Mouse (Mus musculus) heart, embryonic 15.5 days (tissue): ENCODE measurements around the gene Ccser1. TPM values are rescaled to one million over a fixed set of nuclear protein-coding genes. Genes with fewer than 3 reads are reported as not detected.
"Not testable (repeated sequence)": the region's sequence is repeated elsewhere in the genome, so short reads cannot be mapped to it uniquely, and the experiment has no call there.

Source experiments
- ATAC-seq: fragments of 200-750 bp; cut with Nextera tagmentation; replicated peaks from 2 replicates; pipeline ENCODE4 v1.8.0; 2017; ENCODE audit warnings: low read depth, moderate TSS enrichment; ENCODE audit not compliant: insufficient number of reproducible peaks, insufficient read depth, low FRiP score
- H3K27ac ChIP-seq: fragments of 300-500 bp; sonication (generic); 2 replicates; pipeline ENCODE4 v1.5.1; 2015; ENCODE audit warnings: mild to moderate bottlenecking, inconsistent platforms
- H3K27me3 ChIP-seq: fragments of 300-500 bp; sonication (generic); 2 replicates; pipeline ENCODE4 v1.6.1; 2015; ENCODE audit warnings: inconsistent platforms
- H3K36me3 ChIP-seq: fragments of 300-500 bp; sonication (generic); 2 replicates; pipeline ENCODE4 v1.6.1; 2015; ENCODE audit warnings: mild to moderate bottlenecking, inconsistent platforms
- H3K4me1 ChIP-seq: fragments of 300-500 bp; sonication (generic); replicated peaks from 2 replicates; pipeline ENCODE4 v1.6.1; 2015; ENCODE audit warnings: inconsistent platforms
- H3K4me2 ChIP-seq: fragments of 300-500 bp; sonication (generic); 2 replicates; pipeline ENCODE4 v1.6.1; 2015; ENCODE audit warnings: inconsistent platforms, mild to moderate bottlenecking, moderate library complexity
- H3K4me3 ChIP-seq: fragments of 300-500 bp; sonication (generic); 2 replicates; pipeline ENCODE4 v1.5.1; 2015; ENCODE audit warnings: mild to moderate bottlenecking, inconsistent platforms
- H3K9ac ChIP-seq: fragments of 300-500 bp; sonication (generic); 2 replicates; pipeline ENCODE4 v1.6.1; 2015; ENCODE audit warnings: mild to moderate bottlenecking, inconsistent platforms
- H3K9me3 ChIP-seq: fragments of 300-500 bp; sonication (generic); replicated peaks from 2 replicates; pipeline ENCODE4 v1.6.1; 2016; ENCODE audit warnings: inconsistent platforms
- WGBS: fragments of 180-500 bp; shearing (Covaris S2); methylation state at CpG from one replicate; pipeline ENCODE4 v1.1.7; 2015; ENCODE audit warnings: mixed read lengths; 5-methylcytosine and 5-hydroxymethylcytosine counted together
- polyA plus RNA-seq: library from polyadenylated mRNA; unstranded; fragments of >200 nt; fragmentation: Nextera tagmentation; extraction: Ambion mirVana; gene quantifications from 2 replicates; pipeline ENCODE4 v1.2.1, GENCODE M21; 2015

Gene Ccser1
- polyA plus RNA-seq, 1 experiment from 2014 or later = 2.2 TPM

- not testable (repeated sequence) for ATAC-seq, H3K4me3 ChIP-seq, H3K4me2 ChIP-seq, H3K27me3 ChIP-seq, H3K36me3 ChIP-seq, H3K4me1 ChIP-seq, H3K27ac ChIP-seq, H3K9me3 ChIP-seq, H3K9ac ChIP-seq
- 93% methylated on average over 1 of the region's 1 CpGs for WGBS
Measured at GRCm38 (mm10) chr6:61255874-61256273, 75.8 kb downstream of the Ccser1 start.

GRCm38 (mm10) chr6:61258847-61259634 lies 78.9 kb downstream of the Ccser1 start:
- WGBS = 58% methylated on average over 10 of the region's 10 CpGs
- no peaks in the 10 kb centered on the region for H3K36me3 ChIP-seq
- ATAC-seq = no peak

GRCm38 (mm10) chr6:61261381-61261780 lies 81.3 kb downstream of the Ccser1 start:
- WGBS = 81% methylated on average over 3 of the region's 3 CpGs
- no peaks in the 10 kb centered on the region for H3K36me3 ChIP-seq
- ATAC-seq = no peak

More at GRCm38 (mm10) chr6:61258847-61259634, 78.9 kb downstream of the Ccser1 start:
- Histone ChIP-seq H3K4me3 (no peak overlapping the region), H3K27me3 (no peaks in the 10 kb centered on the region), H3K4me2 (no peak overlapping the region), H3K9me3 (no peaks in the 10 kb centered on the region), H3K27ac (no peak overlapping the region), H3K4me1 (no peaks in the 10 kb centered on the region), H3K9ac (no peak overlapping the region)

GRCm38 (mm10) chr6:61262448-61262847 lies 82.3 kb downstream of the Ccser1 start:
- H3K9me3 ChIP-seq = no peaks in the 10 kb centered on the region
- no peak overlapping the region for H3K4me2 ChIP-seq
- H3K36me3 ChIP-seq = no peaks in the 10 kb centered on the region
- ATAC-seq = 0 out of 2 replicates have a peak, but pooled peaks have one; percentile 22
- 67% methylated on average over 1 of the region's 1 CpGs for WGBS
- H3K4me3 ChIP-seq = no peak overlapping the region
- peak overlapping the region; percentile 51; the same call in 1 of the 2 replicates for H3K27ac ChIP-seq
- no peaks in the 10 kb centered on the region for H3K4me1 ChIP-seq
- no peak overlapping the region for H3K9ac ChIP-seq
- no peaks in the 10 kb centered on the region for H3K27me3 ChIP-seq

More at GRCm38 (mm10) chr6:61261381-61261780, 81.3 kb downstream of the Ccser1 start:
- no peak overlapping the region for H3K4me2 ChIP-seq
- H3K4me1 ChIP-seq = no peaks in the 10 kb centered on the region
- no peaks in the 10 kb centered on the region for H3K27me3 ChIP-seq
- no peaks in the 10 kb centered on the region for H3K9me3 ChIP-seq
- no peak overlapping the region for H3K9ac ChIP-seq
- no peak overlapping the region for H3K4me3 ChIP-seq
- no peak overlapping the region for H3K27ac ChIP-seq

- no peaks in the 10 kb centered on the region for H3K4me1 ChIP-seq
- no peak overlapping the region for H3K4me3 ChIP-seq
- ATAC-seq = no peak
- WGBS = 69% methylated on average over 1 of the region's 1 CpGs
- no peak overlapping the region for H3K9ac ChIP-seq
- H3K27ac ChIP-seq = no peak overlapping the region
- no peaks in the 10 kb centered on the region for H3K27me3 ChIP-seq
- no peaks in the 10 kb centered on the region for H3K36me3 ChIP-seq
- no peaks in the 10 kb centered on the region for H3K9me3 ChIP-seq
- H3K4me2 ChIP-seq = no peak overlapping the region
Measured at GRCm38 (mm10) chr6:61263291-61263690, 83.2 kb downstream of the Ccser1 start.

GRCm38 (mm10) chr6:61271033-61271432 lies 90.9 kb downstream of the Ccser1 start:
- no peaks in the 10 kb centered on the region for H3K36me3 ChIP-seq
- H3K4me1 ChIP-seq = no peaks in the 10 kb centered on the region
- ATAC-seq = no peak
- no peak overlapping the region for H3K4me2 ChIP-seq
- H3K27ac ChIP-seq = no peak overlapping the region
- H3K27me3 ChIP-seq = no peaks in the 10 kb centered on the region
- no peak overlapping the region for H3K4me3 ChIP-seq
- no peaks in the 10 kb centered on the region for H3K9me3 ChIP-seq
- H3K9ac ChIP-seq = no peak overlapping the region
- WGBS = 73% methylated on average over 1 of the region's 2 CpGs

- Histone ChIP-seq H3K9me3 (no peaks in the 10 kb centered on the region), H3K4me2 (no peak overlapping the region), H3K27me3 (no peaks in the 10 kb centered on the region), H3K4me3 (no peak overlapping the region), H3K36me3 (no peaks in the 10 kb centered on the region), H3K4me1 (no peaks in the 10 kb centered on the region), H3K9ac (no peak overlapping the region), H3K27ac (no peak overlapping the region)
- ATAC-seq = no peak
- WGBS = 63% methylated on average over 3 of the region's 3 CpGs
Measured at GRCm38 (mm10) chr6:61273430-61273829, 93.3 kb downstream of the Ccser1 start.

- Histone ChIP-seq H3K9ac (no peak overlapping the region), H3K4me3 (no peak overlapping the region), H3K27me3 (no peaks in the 10 kb centered on the region), H3K4me1 (no peaks in the 10 kb centered on the region), H3K36me3 (no peaks in the 10 kb centered on the region), H3K27ac (no peak overlapping the region), H3K9me3 (no peaks in the 10 kb centered on the region), H3K4me2 (no peak overlapping the region)
- ATAC-seq = no peak
- 37% methylated on average over 7 of the region's 7 CpGs for WGBS
Measured at GRCm38 (mm10) chr6:61279506-61279905, 99.4 kb downstream of the Ccser1 start.

- 42% methylated on average over 3 of the region's 3 CpGs for WGBS
- no peak for ATAC-seq
- Histone ChIP-seq H3K4me2 (no peak overlapping the region), H3K9me3 (no peaks in the 10 kb centered on the region), H3K36me3 (no peaks in the 10 kb centered on the region), H3K27me3 (no peaks in the 10 kb centered on the region), H3K9ac (no peak overlapping the region), H3K27ac (no peak overlapping the region), H3K4me3 (no peak overlapping the region), H3K4me1 (no peaks in the 10 kb centered on the region)
Measured at GRCm38 (mm10) chr6:61292927-61293326, 112.8 kb downstream of the Ccser1 start.

- H3K4me1 ChIP-seq = no peaks in the 10 kb centered on the region
- WGBS = 37% methylated on average over 4 of the region's 4 CpGs
- H3K4me3 ChIP-seq = no peak overlapping the region
- no peaks in the 10 kb centered on the region for H3K27me3 ChIP-seq
- no peak for ATAC-seq
- H3K36me3 ChIP-seq = no peaks in the 10 kb centered on the region
- no peak overlapping the region for H3K27ac ChIP-seq
- no peaks in the 10 kb centered on the region for H3K9me3 ChIP-seq
- no peak overlapping the region for H3K4me2 ChIP-seq
- H3K9ac ChIP-seq = no peak overlapping the region
Measured at GRCm38 (mm10) chr6:61295535-61295934, 115.4 kb downstream of the Ccser1 start.

GRCm38 (mm10) chr6:61296188-61297037 lies 116.3 kb downstream of the Ccser1 start:
- Histone ChIP-seq H3K4me3 (no peak overlapping the region), H3K9ac (no peak overlapping the region), H3K27me3 (no peaks in the 10 kb centered on the region), H3K9me3 (no peaks in the 10 kb centered on the region), H3K36me3 (no peaks in the 10 kb centered on the region), H3K4me1 (no peaks in the 10 kb centered on the region), H3K4me2 (no peak overlapping the region), H3K27ac (no peak overlapping the region)
- 72% methylated on average over 6 of the region's 6 CpGs for WGBS
- no peak for ATAC-seq
